Mouse (Mus musculus): ENCODE results near the gene Chd1l.

The Chd1l gene

DNA sequence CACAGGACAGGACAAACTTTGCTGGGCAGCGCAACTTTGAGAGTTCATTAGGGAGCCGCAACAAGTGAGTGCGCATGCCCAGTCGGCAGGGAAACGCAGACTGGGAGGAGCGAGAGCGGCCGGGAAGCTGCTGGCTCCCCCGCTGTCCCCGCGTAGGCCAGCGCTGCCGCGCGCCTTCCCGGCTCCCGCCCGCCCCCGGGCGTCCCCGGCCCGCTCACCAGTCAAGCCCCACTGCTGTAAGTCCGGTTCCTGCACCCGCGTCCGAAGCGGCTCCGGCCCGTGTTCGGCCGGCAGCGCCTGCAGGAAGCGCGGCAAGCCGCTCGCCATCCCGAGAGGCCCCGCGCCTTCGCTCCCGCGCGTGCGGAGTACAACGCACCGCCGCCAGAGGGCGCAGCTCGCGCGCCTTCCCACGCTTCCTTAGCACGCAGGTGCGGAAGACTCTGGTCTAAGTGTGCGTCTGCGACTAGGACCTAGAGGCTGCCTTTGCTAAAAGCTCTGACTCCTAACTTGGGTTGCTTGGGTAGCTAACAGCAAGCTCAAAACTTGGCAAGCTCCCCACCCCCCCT lies at the start of gene Chd1l:
Gene Chd1l (minus strand): TSS at position 359 of the 566 bp plus-strand sequence.
- DNase-seq: peak; percentile 94 to 96

DNA sequence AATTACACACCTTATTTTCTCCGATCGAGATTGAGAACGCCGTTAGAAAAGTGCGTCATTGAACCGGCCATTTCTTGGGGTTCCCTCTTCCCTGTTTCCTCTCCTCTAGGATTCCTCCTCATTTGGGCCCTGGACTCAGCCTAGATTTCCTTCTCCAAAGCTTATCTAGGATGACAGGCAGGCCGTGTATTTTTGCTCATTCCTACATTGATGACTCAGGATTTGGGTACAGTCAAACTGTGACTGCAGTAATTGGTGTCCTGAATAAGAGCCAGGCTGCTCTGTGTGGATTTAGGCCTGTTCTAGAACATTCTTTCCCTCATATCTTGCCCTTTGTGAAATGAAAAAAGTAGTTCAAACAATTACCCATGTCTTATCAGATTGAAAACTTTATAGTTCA lies 49.7 kb upstream of the Chd1l start:
- no peak for DNase-seq

DNA sequence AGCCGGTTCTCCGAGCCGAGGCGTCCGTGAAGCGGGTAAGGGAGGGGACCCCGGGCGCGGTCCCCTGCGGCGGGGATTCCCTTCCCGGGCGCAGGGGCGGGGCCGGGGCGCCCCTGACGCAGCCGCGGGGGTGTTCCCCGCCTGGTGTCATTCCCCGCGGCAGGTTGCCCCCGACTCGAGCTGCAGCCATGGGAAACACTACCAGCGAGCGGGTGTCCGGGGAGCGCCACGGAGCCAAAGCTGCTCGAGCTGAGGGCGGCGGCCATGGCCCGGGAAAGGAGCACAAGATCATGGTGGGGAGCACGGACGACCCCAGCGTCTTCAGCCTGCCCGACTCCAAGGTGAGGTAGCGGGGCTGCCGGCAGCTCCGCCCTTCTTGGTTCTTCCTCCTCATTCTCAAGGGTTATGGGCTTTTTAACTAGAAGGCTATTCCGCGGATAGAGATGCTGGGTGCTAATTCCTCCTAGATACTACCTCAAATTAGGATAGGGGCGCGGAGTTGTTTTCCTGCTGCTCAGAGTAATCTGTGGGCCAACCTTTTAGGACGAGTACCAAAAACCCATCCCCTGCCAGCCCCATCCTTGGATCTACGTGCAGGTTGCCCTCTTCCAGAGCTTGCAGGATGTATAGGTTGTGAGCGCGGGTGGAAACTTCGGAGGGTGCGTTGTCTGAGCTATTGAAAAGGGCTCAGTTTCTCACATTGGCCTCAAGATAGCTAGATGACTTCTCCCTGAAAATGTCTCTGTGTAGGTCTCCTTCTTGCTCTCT lies 48.6 kb upstream of the Chd1l start:
- no peak for DNase-seq

DNA sequence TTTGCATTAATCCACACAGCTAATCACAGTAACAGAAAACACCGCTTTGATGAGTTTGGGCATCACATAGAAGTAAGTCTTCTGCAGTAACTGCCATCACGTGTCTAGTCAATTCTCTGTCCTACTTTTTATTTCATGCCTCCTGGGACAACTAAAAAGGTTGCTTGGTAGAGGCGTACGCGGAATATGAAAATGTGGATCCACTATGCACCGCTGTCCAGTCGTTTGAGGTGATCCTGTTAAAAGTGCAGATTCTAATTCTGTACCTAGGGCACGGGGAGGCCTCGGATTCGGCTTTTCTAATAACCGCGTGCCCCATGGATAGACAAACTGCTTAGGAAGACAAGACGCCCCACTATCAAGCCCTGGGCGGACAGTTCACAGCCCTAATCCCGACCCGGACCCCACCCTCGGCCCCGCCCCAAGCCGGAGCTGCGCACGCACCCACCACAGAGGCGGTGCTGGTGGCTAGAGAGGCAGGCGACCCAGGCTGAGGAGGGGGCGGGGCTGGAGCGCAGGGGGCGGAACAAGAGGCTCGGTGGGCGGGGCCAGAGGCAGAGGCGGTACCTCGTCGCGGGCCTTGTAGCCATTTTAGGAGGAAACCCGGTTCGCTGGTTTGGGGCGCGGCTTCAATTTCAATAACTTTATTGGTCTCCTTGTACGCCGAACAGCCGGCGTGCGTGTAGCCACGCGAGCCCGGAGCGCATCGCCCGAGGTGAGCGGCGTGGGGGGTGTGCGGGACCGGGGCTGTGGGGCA lies 47.8 kb upstream of the Chd1l start, which contains the start of gene Prkab2:
Gene Prkab2 (plus strand): TSS at position 539 of the 757 bp plus-strand sequence.
- peak; percentile 99 to 100 for DNase-seq

DNA sequence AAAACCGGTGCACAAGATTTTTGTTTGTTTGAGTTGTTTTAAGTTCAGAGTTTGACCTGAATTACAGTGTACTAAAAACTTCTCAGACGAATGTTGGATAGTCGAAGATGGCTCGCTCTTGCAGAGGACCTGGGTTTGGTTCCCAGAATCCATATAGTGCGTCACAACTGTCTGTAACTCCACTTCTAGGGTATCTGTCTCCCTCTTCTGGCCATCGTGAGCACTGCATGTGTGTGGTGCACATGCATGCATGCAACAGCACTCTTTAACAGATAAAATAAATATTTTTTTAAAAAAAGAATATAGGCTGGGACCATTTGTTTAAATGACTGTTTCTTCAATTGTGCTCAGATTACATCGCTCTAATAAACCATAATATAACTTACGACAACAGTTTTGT lies 44.9 kb upstream of the Chd1l start:
- DNase-seq: peak; percentile 60 to 63

DNA sequence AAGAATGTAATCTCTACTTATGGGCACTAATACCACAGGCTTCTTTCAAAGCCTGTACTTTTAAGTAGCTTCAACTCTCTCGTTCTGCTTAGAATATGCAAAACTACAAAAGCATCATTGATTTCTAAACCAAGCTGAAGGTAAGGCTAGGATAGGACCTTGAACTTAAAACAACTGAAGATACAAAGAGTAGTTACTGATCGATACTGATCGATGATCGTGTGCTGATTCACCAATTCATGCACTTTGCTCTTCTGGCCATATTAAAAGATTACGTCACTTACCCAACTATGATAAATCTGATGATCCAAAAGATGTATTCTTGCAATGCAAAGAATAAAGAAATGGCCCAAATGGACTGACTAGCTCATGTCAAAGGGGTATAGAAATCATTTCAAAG lies 43.8 kb upstream of the Chd1l start:
- DNase-seq: no peak

DNA sequence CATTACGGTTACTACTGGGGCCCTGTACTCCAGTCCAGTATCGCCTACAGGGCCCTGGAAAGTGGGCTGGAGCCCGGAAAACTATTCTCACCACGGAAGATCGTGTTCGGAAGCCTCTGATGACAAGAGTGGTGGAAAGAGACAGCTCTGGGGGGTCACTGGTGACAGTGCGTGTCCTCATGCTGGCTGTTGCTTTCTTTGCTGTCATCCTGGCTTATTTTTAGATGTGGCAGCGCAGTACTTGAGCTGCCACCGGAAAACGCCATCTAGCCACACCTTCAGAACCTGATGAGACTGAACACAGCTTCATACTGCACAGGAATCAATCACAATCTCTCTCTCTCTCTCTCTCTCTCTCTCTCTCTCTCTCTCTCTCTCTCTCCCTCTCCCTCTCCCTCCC lies 41.6 kb upstream of the Chd1l start:
- DNase-seq: no peak

DNA sequence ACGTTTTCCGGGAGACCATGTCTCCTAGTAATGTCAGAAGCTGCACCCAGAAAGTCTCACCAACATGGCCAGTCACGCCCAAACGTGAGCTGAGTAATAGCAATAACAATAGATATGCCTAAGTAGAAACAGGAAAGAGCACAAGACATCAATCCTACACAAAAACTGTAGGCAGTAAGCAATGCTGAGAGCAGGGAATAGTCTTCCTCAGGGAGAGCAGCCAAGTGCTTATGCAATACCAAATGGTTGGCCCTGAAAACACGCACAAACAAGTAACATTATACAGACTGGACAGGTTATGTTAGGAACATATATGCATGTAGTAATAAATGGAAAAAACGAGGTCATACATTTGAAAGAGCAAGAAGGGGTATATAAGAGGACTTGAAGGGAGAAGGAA lies 39.5 kb upstream of the Chd1l start:
- no peak for DNase-seq

DNA sequence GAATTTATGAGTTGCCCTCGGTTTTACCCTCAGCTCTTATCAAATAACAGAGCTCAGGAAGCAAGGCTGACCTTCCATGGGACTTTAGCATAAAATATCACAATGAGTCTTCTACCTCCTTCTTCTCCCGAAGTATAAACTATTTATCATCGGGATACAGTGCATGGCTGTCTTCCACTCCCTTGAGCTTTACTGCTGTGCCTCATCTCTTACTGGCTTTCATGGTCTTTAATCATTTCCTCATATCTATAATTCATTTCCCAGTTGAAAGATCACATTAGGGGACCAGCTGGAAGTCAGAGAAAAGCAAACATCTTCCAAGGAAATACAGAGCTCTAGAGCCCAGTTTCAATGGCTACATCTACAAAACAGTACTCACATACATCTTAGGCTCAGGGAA lies 39.0 kb upstream of the Chd1l start:
- no peak for DNase-seq

DNA sequence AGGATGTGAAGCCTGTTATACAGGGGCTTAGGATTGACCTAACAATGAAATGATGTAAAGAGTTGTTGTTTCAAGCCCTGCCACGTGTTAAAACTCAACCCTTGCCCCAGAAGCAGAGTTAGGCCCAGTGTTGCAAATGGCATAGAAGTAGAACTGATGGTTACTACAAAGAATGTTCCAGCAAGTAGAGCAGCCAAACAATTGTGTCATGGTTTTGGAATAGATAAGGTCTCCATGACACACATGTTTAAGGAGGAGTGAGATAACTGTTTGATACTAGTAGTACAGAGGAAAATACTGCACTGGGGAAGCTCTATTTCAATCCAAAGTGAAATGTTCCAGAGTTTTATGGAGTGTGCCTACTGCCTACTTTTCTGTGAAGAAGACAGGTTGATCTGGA lies 38.5 kb upstream of the Chd1l start:
- no peak for DNase-seq

DNA sequence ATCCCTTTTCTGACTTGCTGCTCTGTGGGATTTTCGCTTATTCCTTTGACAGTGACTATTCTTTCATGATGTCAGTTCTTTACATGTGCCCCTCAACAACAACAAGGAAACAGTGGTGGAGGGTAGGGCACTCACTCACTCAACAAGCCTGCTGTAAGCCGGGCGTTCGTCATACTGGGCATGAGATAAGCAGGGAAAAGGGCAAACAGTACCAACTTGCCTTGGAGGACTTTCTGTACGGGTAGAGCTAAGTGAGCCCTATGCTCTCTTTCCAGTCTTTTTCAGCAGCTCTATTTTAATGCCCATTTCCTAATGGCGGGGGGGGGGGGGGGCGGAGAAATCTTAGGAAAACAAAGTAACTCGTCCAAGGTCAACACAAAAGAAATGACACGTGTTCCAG lies 32.0 kb upstream of the Chd1l start:
- DNase-seq: no peak

DNA sequence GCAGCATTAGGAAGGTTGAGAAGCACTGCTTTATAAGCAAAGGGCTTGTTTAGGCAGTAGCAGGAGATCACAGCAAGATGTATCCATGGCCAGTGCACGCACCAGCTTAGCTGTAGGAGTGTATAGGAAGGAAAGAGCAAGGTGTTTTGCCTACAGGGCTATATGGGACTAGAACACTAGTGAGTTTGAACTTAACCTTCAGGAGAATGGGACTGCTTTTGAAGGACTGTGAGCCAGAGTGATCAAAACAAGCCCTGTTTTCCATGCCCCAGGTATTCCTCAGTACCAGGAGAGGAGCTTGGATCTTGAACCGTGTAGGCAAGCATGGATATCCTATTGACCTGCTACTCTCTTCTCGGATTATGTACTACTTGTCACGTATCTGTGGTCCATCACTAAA lies 31.4 kb upstream of the Chd1l start:
- no peak for DNase-seq

DNA sequence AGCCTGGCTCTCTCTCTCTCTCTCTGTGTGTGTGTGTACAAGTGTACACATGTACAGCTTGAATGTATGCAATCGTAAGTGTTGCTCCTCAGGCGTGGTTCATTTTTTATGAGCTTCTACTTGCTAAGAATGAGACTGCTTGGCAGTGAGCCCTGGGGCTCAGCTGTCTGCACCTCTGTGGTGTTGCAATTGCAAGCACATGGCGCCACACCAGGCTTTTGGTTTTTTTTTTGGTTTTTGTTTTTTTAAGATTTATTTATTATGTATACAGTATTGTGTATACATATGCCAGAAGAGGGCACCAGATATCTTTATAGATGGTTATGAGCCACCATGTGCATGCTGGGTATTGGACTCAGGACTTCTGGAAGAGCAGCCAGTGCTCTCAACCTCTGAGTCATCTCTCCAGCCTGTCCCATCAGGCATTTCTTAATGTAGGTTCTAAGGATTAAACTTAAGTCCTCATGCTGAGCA lies 24.3 kb upstream of the Chd1l start:
- DNase-seq: no peak

DNA sequence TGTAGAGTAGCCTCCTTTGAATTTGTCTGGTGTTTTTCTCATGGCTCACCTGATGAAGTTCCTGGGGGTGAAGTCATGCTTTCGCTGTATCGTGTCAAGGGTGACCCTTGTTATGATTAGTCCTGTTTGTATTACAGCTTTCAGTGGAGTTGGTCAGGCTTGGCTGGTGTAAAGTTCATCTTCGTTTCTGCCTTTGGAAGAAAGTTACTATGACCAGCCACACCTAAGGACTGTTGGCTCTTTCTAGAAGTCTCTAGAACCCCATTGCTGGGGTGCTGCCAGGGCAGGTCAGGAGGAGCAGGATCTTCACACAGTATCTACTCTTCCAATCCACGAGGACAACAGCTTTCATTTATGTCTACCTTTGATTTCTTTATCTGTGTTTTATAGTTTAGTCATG lies 23.5 kb upstream of the Chd1l start:
- DNase-seq: no peak

DNA sequence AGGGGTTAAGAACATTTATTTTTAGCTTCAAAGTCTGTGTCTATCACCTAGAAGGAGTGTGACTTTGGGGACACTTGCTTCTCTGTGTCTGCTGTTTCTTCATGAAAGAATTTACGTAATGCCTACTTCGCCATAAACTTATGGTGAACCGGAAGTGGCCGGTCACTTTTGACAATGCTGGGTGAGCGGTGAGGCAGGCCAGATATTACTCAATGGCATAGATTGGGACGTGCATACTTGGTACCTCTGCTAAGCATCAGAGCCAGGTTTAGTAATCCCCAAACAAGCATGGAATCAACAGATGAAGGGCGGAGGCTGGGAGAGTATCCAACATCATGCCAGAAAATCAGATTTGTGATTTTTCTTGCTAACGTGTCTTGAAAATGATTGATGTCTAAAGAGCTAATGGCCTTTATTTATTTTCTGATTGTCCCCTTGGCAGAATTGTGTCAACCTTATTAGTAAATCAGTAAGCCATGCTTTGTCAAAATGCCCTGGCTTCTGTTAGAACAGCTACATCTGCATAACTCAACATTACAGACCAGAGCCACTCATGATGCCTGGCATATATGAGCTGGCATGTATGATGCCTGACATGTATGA lies 21.4 kb upstream of the Chd1l start:
- DNase-seq: no peak

DNA sequence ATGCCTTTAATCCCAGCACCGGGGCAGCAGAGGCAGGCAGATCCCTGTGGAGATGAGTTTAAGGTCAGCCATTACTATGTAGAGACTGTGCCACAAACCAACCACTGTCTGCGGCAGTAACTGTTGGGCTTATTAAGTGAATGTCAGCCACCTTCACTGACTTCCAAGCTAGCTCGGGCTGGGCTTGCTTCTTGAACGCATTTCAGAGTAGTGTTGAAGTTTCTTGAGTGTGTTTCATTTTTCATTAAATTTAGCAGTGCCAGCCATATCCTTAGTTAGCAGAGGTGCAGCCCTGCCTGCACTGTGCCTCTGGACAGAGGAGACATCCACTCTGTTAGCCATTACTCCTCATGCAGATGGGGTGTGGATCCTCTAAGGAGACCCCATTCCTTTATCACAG lies 20.7 kb upstream of the Chd1l start:
- DNase-seq: no peak

DNA sequence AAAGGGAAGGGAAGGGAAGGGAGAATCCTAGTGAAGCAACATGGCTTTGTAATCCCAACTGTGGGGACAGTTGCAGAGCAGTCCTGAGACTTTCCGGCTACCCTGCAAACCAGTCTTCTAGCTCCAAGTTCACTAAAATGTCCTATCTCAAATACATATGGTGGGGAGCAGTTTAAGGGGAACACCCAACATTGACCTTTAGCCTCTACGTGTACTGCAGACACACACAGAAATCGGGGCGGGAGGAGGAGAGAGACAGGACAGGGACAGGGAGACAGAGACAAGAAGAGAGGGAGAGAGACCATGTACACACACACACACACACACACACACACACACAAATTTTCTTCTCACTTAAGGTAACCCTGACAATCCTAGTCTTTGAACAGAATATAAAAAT lies 19.9 kb upstream of the Chd1l start:
- no peak for DNase-seq

DNA sequence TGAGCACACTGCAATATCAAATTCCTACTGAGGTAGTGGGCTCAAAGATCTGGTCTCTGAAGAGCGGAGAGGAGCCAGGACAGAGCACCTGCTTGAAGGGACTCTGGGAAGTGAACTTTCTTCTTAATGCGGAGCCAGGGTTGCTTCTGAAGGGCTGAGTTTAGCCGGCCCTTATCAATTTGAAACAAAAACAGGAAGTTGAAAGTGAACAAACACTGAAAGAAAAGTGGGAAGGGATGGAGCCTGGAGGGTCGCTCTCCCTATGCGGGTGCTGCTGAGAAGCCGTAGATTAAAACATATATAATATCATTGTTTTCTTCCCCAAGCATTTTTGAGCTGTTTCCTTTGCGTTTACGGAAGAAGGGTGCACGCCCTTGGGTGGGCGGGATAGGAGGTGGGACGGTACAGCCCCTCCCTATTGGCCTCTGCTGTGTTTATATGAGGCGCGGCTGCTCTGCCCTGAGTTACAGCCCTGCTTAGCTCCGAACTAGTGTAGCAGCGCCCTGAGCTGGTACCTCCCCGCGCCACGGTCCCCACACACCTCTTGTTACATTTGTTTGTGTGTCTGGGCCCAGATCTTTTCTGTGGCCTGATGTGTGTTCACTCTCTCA lies 18.5 kb upstream of the Chd1l start, which contains the start of gene Fmo5:
Gene Fmo5 (plus strand): TSS at position 414 of the 611 bp plus-strand sequence.
- peak; percentile 73 to 75 for DNase-seq

DNA sequence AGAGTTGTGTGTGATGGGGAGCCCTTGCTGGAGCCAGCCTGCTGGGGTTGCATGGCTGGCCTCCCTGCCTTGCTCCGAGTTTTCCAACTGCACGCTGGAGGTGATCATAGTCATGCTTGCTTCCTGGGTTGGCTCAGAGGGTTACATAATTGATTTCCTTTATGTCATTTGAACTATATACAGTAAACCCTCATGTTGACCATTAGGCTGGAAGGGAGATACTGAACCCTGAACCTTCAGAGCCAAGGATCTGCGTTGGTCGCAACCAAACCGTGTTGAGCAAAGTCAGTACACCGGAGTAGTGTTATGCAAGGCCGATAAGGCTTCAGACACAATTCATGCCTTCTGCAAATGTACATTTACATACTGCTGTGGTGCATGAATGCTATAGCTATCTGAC lies 17.9 kb upstream of the Chd1l start:
- no peak for DNase-seq

DNA sequence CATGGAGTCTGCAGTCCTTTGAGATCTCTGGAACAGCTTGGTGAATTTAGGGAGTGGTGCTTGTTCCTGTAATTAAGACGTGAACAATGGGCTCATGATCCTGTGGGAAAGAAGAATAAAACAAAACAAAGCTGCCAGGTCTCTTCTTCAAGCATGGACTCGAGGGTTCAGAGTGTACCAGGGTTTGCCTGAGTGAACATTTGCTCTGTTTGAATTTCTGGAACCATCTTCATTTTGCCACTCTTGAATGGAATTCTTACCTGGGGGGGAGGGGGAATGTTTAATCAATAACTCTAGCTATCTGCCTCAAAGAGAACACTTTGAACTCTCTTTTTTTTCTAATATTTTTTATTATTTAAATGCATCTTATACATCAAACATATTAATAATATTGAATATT lies 14.6 kb upstream of the Chd1l start:
- DNase-seq: no peak

DNA sequence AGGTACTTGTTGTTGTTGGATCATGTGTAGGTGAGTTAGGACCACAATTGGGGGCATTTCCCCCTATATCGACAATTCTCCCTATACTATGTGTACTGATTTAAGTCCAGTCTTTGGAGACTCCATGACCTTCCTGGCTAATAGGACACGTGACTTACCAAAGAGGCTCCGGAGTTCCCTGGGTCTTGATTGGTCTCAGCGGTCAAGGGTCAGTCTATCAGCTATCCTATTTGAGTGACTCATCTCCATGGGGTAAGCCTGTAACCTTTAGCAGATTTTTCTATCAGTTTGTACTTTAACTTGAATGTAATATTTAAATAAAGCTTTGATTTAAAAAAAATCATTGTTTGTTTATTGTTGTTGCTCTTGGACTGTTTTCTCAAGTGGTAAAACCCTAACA lies 10.7 kb upstream of the Chd1l start:
- DNase-seq: no peak

DNA sequence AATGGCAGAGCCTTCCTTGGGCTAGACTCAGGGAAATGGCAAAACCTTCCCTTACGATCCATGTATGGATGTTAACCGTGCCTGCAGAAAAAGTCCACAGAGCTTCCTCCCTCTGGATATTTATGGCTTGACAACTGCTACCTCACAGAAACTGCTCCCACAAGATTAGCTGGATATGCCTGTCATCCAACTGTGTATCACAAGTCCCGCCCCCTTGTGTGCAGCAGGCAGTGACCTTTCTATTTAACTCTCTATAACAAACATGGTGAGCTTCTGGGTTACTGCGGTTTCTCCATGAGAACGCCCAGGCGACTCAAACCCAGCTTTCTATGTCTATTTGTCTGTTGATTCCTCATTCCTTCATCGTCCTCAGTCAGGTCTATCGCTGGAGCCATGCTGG lies 7.9 kb upstream of the Chd1l start:
- no peak for DNase-seq

Data from B cell, adult 2 months (primary cell).